Mouse (Mus musculus) MEL (cell line): ENCODE measurements around the gene Immp2l.

ENCODE experiments used
- CTCF ChIP-seq, 3 experiments: IDR thresholded peaks in 2 of 3; conservative IDR thresholded peaks in 1 of 3; 2 replicates each; pipeline ENCODE4 v1.5.1; 2011 to 2012; ENCODE audit warnings: low read length in 3 of 3, low read depth in 2 of 3, mild to moderate bottlenecking in 2 of 3, improper control_type of control experiment in 1 of 3, inconsistent platforms in 1 of 3, mixed read lengths in 1 of 3, moderate library complexity in 1 of 3; ENCODE audit not compliant: control insufficient read depth in 1 of 3, insufficient read depth in 1 of 3, poor library complexity in 1 of 3, severe bottlenecking in 1 of 3
- GATA1 ChIP-seq: IDR thresholded peaks from 2 replicates; pipeline ENCODE4 v1.6.1; 2011; ENCODE audit warnings: low read depth, low read length, improper control_type of control experiment
- MAFK ChIP-seq: IDR thresholded peaks from 2 replicates; pipeline ENCODE4 v1.6.1; 2011; ENCODE audit warnings: low read depth, mild to moderate bottlenecking, low read length, improper control_type of control experiment, borderline replicate concordance
- MAX ChIP-seq: IDR thresholded peaks from 2 replicates; pipeline ENCODE4 v1.6.1; 2011; ENCODE audit warnings: low read length, improper control_type of control experiment
- POLR2A ChIP-seq, 2 experiments: IDR thresholded peaks; 2 replicates each; pipeline ENCODE4 v1.6.1; 2011 to 2012; ENCODE audit warnings: low read length in 2 of 2, mild to moderate bottlenecking in 2 of 2, control low read depth in 1 of 2, improper control_type of control experiment in 1 of 2, low read depth in 1 of 2, moderate library complexity in 1 of 2; ENCODE audit not compliant: control insufficient read depth in 1 of 2, insufficient read depth in 1 of 2, poor library complexity in 1 of 2
- TBP ChIP-seq: IDR thresholded peaks from 2 replicates; pipeline ENCODE4 v1.8.0; 2011; ENCODE audit warnings: low read depth, low read length, improper control_type of control experiment
- ZMIZ1 ChIP-seq: IDR thresholded peaks from 2 replicates; pipeline ENCODE4 v1.6.1; 2012; ENCODE audit warnings: low read depth, mild to moderate bottlenecking, inconsistent platforms, low read length, improper control_type of control experiment, moderate library complexity

- TF ChIP-seq POLR2A (IDR thresholded peaks at IDR 0.05; ENCODE audit: control insufficient read depth in 1 of 2, insufficient read depth in 1 of 2, low read depth in 1 of 2, low read length in 2 of 2, poor library complexity in 1 of 2): no peak
- no peak for TF ChIP-seq TBP
- TF ChIP-seq MAFK: no peak
- no peak for TF ChIP-seq GATA1
- TF ChIP-seq CTCF (IDR thresholded peaks at IDR 0.05 in 2 of 3, conservative IDR thresholded peaks at IDR 0.05 in 1 of 3; ENCODE audit: control insufficient read depth in 1 of 3, insufficient read depth in 1 of 3, low read depth in 2 of 3, low read length in 3 of 3, poor library complexity in 1 of 3, severe bottlenecking in 1 of 3): no peak
- no peak for TF ChIP-seq MAX
- no peak for TF ChIP-seq ZMIZ1
Measured at GRCm38 (mm10) chr12:41615271-41615670, 591.4 kb downstream of the Immp2l start.
